Mouse (Mus musculus): ENCODE results near the gene Htr6.

- no peak for TF ChIP-seq POLR2A (IDR thresholded peaks at IDR 0.05; ENCODE audit: borderline replicate concordance, extremely low read depth, low read depth, low read length)
- no peak for TF ChIP-seq CTCF (IDR thresholded peaks at IDR 0.05; ENCODE audit: insufficient read depth, low read length)
Observed at GRCm38 (mm10) chr4:139120281-139120814, 45.0 kb upstream of the Htr6 start.
